Mouse (Mus musculus): ENCODE results near the gene Mapkap1. TPM values are rescaled to one million over a fixed set of nuclear protein-coding genes. Genes with fewer than 3 reads are reported as not detected.

The Mapkap1 gene
- total and polyA plus RNA-seq, 2 experiments = 25.4 to 35.1 TPM

- no peak overlapping the region for H3K27ac ChIP-seq (replicated peaks; ENCODE audit: insufficient read depth, low read depth, low read length)
- WGBS = 3% methylated on average over 42 of the region's 42 CpGs
- DNase-seq (ENCODE audit: extremely low read depth, low read depth, low spot score) = peak; percentile 14
Measured at GRCm38 (mm10) chr2:34370725-34371440, 35.7 kb upstream of the Mapkap1 start.

GRCm38 (mm10) chr2:34371441-34372304, 34.9 kb upstream of the Mapkap1 start:
- H3K79me2 ChIP-seq (ENCODE audit: control insufficient read depth, insufficient read depth, low read length) = no peaks in the 10 kb centered on the region
- H3K4me3 ChIP-seq (ENCODE audit: insufficient read depth, low read depth, low read length) = peak overlapping the region; percentile 66
- TF ChIP-seq CTCF (IDR thresholded peaks at IDR 0.05; ENCODE audit: low read depth, low read length) = no peak
- TF ChIP-seq POLR2A (IDR thresholded peaks at IDR 0.05; ENCODE audit: extremely low read depth, insufficient read depth, low read length) = no peak
- H3K4me1 ChIP-seq (ENCODE audit: control insufficient read depth, insufficient read depth, low read length) = no peaks in the 10 kb centered on the region; the same call in 1 of the 2 replicates
- no peaks in the 10 kb centered on the region for H3K27me3 ChIP-seq (ENCODE audit: control insufficient read depth, insufficient read depth, low read length)
- peak; percentile 6 for DNase-seq (ENCODE audit: extremely low read depth, low read depth, low spot score)
- peak overlapping the region; percentile 25 for H3K27ac ChIP-seq (replicated peaks; ENCODE audit: insufficient read depth, low read depth, low read length)
- H3K36me3 ChIP-seq (ENCODE audit: control insufficient read depth, insufficient read depth, low read length) = no peaks in the 10 kb centered on the region
- WGBS = 1% methylated on average over 63 of the region's 118 CpGs
- H3K9ac ChIP-seq (ENCODE audit: low read depth, low read length) = peak overlapping the region; percentile 89

More at GRCm38 (mm10) chr2:34370725-34371440, 35.7 kb upstream of the Mapkap1 start:
- Histone ChIP-seq H3K79me2 (ENCODE audit: control insufficient read depth, insufficient read depth, low read length) (no peaks in the 10 kb centered on the region), H3K4me3 (ENCODE audit: insufficient read depth, low read depth, low read length) (peak overlapping the region; percentile 66), H3K27me3 (ENCODE audit: control insufficient read depth, insufficient read depth, low read length) (no peaks in the 10 kb centered on the region), H3K4me1 (ENCODE audit: control insufficient read depth, insufficient read depth, low read length) (no peaks in the 10 kb centered on the region; the same call in 1 of the 2 replicates), H3K36me3 (ENCODE audit: control insufficient read depth, insufficient read depth, low read length) (no peaks in the 10 kb centered on the region), H3K9ac (ENCODE audit: low read depth, low read length) (peak overlapping the region; percentile 89)
- TF ChIP-seq POLR2A (IDR thresholded peaks at IDR 0.05; ENCODE audit: extremely low read depth, insufficient read depth, low read length) (no peak), CTCF (IDR thresholded peaks at IDR 0.05; ENCODE audit: low read depth, low read length) (no peak)

- no peaks in the 10 kb centered on the region for H3K36me3 ChIP-seq (ENCODE audit: control insufficient read depth, insufficient read depth, low read length)
- peak within 1 kb of the TSS; percentile 89 for H3K9ac ChIP-seq (ENCODE audit: low read depth, low read length)
- 2% methylated on average over 82 of the region's 102 CpGs for WGBS
- H3K4me1 ChIP-seq (ENCODE audit: control insufficient read depth, insufficient read depth, low read length) = no peaks in the 10 kb centered on the region; the same call in 1 of the 2 replicates
- peak within 1 kb of the TSS; percentile 66 for H3K4me3 ChIP-seq (ENCODE audit: insufficient read depth, low read depth, low read length)
- no peaks in the 10 kb centered on the region for H3K79me2 ChIP-seq (ENCODE audit: control insufficient read depth, insufficient read depth, low read length)
- no peaks in the 10 kb centered on the region for H3K27me3 ChIP-seq (ENCODE audit: control insufficient read depth, insufficient read depth, low read length)
- peak within 1 kb of the TSS; percentile 56 for H3K27ac ChIP-seq (replicated peaks; ENCODE audit: insufficient read depth, low read depth, low read length)
- peak; percentile 66 for TF ChIP-seq POLR2A (IDR thresholded peaks at IDR 0.05; ENCODE audit: extremely low read depth, insufficient read depth, low read length)
- TF ChIP-seq CTCF (IDR thresholded peaks at IDR 0.05; ENCODE audit: low read depth, low read length) = no peak
- DNase-seq (ENCODE audit: extremely low read depth, low read depth, low spot score) = peak; percentile 90
Measured at GRCm38 (mm10) chr2:34372305-34373301, 34.0 kb upstream of the Mapkap1 start, which contains the start of gene Pbx3. Gene Pbx3, minus strand, starts transcription at chr2:34373142.

GRCm38 (mm10) chr2:34373886-34374285, 32.7 kb upstream of the Mapkap1 start:
- Histone ChIP-seq H3K4me1 (ENCODE audit: control insufficient read depth, insufficient read depth, low read length) (no peaks in the 10 kb centered on the region; the same call in 1 of the 2 replicates), H3K79me2 (ENCODE audit: control insufficient read depth, insufficient read depth, low read length) (no peaks in the 10 kb centered on the region), H3K4me3 (ENCODE audit: insufficient read depth, low read depth, low read length) (no peak overlapping the region), H3K27me3 (ENCODE audit: control insufficient read depth, insufficient read depth, low read length) (no peaks in the 10 kb centered on the region), H3K27ac (replicated peaks; ENCODE audit: insufficient read depth, low read depth, low read length) (no peak overlapping the region), H3K36me3 (ENCODE audit: control insufficient read depth, insufficient read depth, low read length) (no peaks in the 10 kb centered on the region), H3K9ac (ENCODE audit: low read depth, low read length) (no peak overlapping the region)
- 59% methylated on average over 3 of the region's 3 CpGs for WGBS
- DNase-seq (ENCODE audit: extremely low read depth, low read depth, low spot score) = no peak
- TF ChIP-seq CTCF (IDR thresholded peaks at IDR 0.05; ENCODE audit: low read depth, low read length) (no peak), POLR2A (IDR thresholded peaks at IDR 0.05; ENCODE audit: extremely low read depth, insufficient read depth, low read length) (no peak)

GRCm38 (mm10) chr2:34374349-34374748, 32.2 kb upstream of the Mapkap1 start:
- no peak for DNase-seq (ENCODE audit: extremely low read depth, low read depth, low spot score)
- Histone ChIP-seq H3K36me3 (ENCODE audit: control insufficient read depth, insufficient read depth, low read length) (no peaks in the 10 kb centered on the region), H3K79me2 (ENCODE audit: control insufficient read depth, insufficient read depth, low read length) (no peaks in the 10 kb centered on the region), H3K4me3 (ENCODE audit: insufficient read depth, low read depth, low read length) (no peak overlapping the region), H3K27me3 (ENCODE audit: control insufficient read depth, insufficient read depth, low read length) (no peaks in the 10 kb centered on the region), H3K9ac (ENCODE audit: low read depth, low read length) (no peak overlapping the region), H3K4me1 (ENCODE audit: control insufficient read depth, insufficient read depth, low read length) (no peaks in the 10 kb centered on the region; the same call in 1 of the 2 replicates), H3K27ac (replicated peaks; ENCODE audit: insufficient read depth, low read depth, low read length) (no peak overlapping the region)
- TF ChIP-seq POLR2A (IDR thresholded peaks at IDR 0.05; ENCODE audit: extremely low read depth, insufficient read depth, low read length) = no peak
- no peak for TF ChIP-seq CTCF (IDR thresholded peaks at IDR 0.05; ENCODE audit: low read depth, low read length)
- 83% methylated on average over 2 of the region's 2 CpGs for WGBS

Measured in liver, adult 2 months (tissue).